Mouse (Mus musculus) forebrain, embryonic 16.5 days (tissue): Measurements from ENCODE around the gene Kif13a. TPM values are rescaled to one million over a fixed set of nuclear protein-coding genes. Genes with fewer than 3 reads are reported as not detected.

ENCODE experiments used
- ATAC-seq: fragments of 200-750 bp; cut with Nextera tagmentation; 2 replicates; pipeline ENCODE4 v1.8.0; 2017; ENCODE audit warnings: mild to moderate bottlenecking, moderate library complexity
- H3K27ac ChIP-seq: fragments of 300-500 bp; sonication (generic); 2 replicates; pipeline ENCODE4 v1.5.1; 2014; ENCODE audit warnings: low read length, control low read depth
- H3K27me3 ChIP-seq: fragments of 300-500 bp; sonication (generic); replicated peaks from 2 replicates; pipeline ENCODE4 v1.6.1; 2014; ENCODE audit warnings: low read length; ENCODE audit not compliant: control insufficient read depth, insufficient read depth
- H3K36me3 ChIP-seq: fragments of 300-500 bp; sonication (generic); 2 replicates; pipeline ENCODE4 v1.6.1; 2014; ENCODE audit not compliant: control insufficient read depth, insufficient read depth
- H3K4me1 ChIP-seq: fragments of 300-500 bp; sonication (generic); replicated peaks from 2 replicates; pipeline ENCODE4 v1.6.1; 2014; ENCODE audit warnings: low read length; ENCODE audit not compliant: control insufficient read depth, insufficient read depth
- H3K4me2 ChIP-seq: fragments of 300-500 bp; sonication (generic); 2 replicates; pipeline ENCODE4 v1.6.1; 2014; ENCODE audit warnings: mild to moderate bottlenecking, low read length, control low read depth
- H3K4me3 ChIP-seq: fragments of 300-500 bp; sonication (generic); replicated peaks from 2 replicates; pipeline ENCODE4 v1.5.1; 2014; ENCODE audit warnings: mild to moderate bottlenecking, low read length, control low read depth
- H3K9ac ChIP-seq: fragments of 300-500 bp; sonication (generic); replicated peaks from 2 replicates; pipeline ENCODE4 v1.6.1; 2014; ENCODE audit warnings: low read depth, low read length, control low read depth
- H3K9me3 ChIP-seq: fragments of 300-500 bp; sonication (generic); 2 replicates; pipeline ENCODE4 v1.6.1; 2016; ENCODE audit warnings: low read length; ENCODE audit not compliant: control insufficient read depth
- WGBS: fragments of 180-500 bp; shearing (Covaris S2); extraction: QIAGEN DNeasy Blood & Tissue Kit; methylation state at CpG from one replicate; pipeline ENCODE4 v1.1.7; 2014; 5-methylcytosine and 5-hydroxymethylcytosine counted together
- polyA plus RNA-seq: library from polyadenylated mRNA; unstranded; fragments of >200 nt; fragmentation: Nextera tagmentation; extraction: Ambion mirVana; gene quantifications from 2 replicates; pipeline ENCODE4 v1.2.1, GENCODE M21; 2015

Gene Kif13a
- polyA plus RNA-seq, 1 experiment from 2014 or later, result 5.3 TPM

DNA sequence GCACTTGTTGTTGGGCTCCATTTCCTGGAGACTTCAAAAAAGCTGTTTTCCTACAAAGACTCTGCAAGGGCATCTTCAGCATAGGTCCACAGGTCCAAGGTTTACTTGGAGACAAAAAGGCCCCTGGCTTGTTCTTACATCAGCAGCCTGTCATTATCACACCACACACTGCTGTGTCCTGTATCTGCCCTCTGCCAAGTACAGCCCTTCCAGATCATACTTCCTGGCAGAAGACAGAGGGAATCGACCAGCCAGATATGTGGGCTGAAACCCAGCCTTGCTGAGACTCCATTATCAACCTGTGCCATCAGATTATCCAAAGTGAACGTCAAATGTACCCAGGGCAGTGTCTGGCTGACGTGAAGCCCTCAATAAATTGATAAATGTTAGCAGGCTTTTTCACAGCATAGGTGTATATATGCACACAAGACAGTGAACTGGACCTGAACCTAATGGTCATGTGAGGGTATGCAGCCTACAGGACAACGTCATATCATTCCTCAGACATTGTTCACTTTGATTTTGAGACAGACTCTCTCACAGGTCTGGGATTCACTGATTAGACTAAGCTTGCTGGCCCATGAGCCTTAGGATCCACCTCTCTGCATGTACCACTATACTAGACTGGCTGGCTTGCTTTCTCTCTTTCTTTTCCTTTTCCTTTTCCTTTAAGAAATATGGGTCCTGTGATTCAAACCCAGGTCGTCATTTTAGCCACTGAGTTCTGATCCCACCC is 181.4 kb downstream of the Kif13a start:
- no peak for ATAC-seq
- Histone ChIP-seq H3K9ac (no peak overlapping the region), H3K27me3 (no peaks in the 10 kb centered on the region), H3K4me3 (no peak overlapping the region), H3K27ac (no peak overlapping the region), H3K36me3 (no peaks in the 10 kb centered on the region), H3K9me3 (no peaks in the 10 kb centered on the region), H3K4me2 (no peak overlapping the region), H3K4me1 (no peaks in the 10 kb centered on the region)
- WGBS, result 84% methylated on average over 5 of the region's 5 CpGs

DNA sequence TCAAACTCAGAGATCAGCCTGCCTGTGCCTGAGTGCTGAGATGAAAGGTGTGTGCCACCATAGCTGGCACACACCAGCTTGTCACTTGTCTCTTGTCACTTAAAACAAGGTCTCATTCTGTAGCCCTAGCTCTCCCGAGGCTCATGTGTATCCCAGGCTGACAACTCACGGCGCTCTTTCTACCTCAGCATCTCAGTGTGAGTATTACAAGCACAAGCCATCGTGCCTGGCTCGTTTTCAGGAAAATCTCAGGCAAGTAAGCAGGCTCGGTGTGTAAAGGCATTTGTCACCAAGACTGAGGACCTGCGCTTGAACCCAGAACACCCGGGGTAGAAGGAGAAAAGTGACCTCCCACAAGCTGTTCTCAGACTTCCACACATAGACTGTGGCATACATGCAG is 185.8 kb downstream of the Kif13a start:
- H3K27ac ChIP-seq, result no peak overlapping the region
- ATAC-seq, result no peak
- WGBS, result 83% methylated on average over 8 of the region's 8 CpGs
- no peak overlapping the region for H3K4me2 ChIP-seq
- no peak overlapping the region for H3K9ac ChIP-seq
- no peaks in the 10 kb centered on the region for H3K4me1 ChIP-seq
- H3K9me3 ChIP-seq, result no peaks in the 10 kb centered on the region
- no peak overlapping the region for H3K4me3 ChIP-seq
- no peaks in the 10 kb centered on the region for H3K27me3 ChIP-seq
- H3K36me3 ChIP-seq, result no peaks in the 10 kb centered on the region

DNA sequence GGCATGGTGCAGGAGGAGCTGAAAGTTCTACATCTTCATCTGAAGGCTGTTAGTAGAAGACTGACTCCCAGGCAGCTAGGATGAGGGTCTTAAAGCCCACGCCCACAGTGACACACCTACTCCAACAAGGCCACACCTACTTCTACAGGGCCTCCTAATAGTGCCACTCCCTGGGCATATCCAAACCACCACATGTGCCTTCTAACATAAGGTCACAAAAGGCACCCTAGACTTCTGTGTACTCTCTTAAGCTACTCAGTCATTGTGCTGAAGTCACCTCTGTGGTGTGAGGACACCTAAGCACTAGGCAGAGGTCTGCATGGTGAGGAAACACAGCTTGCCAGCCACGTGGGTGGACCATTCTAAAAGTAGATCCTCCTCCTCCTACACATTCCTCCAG is 187.3 kb downstream of the Kif13a start:
- Histone ChIP-seq H3K9ac (no peak overlapping the region), H3K27me3 (no peaks in the 10 kb centered on the region), H3K9me3 (no peaks in the 10 kb centered on the region), H3K4me3 (no peak overlapping the region), H3K27ac (no peak overlapping the region), H3K4me2 (no peak overlapping the region), H3K36me3 (no peaks in the 10 kb centered on the region), H3K4me1 (no peaks in the 10 kb centered on the region)
- no peak for ATAC-seq
- 69% methylated on average over 2 of the region's 2 CpGs for WGBS

DNA sequence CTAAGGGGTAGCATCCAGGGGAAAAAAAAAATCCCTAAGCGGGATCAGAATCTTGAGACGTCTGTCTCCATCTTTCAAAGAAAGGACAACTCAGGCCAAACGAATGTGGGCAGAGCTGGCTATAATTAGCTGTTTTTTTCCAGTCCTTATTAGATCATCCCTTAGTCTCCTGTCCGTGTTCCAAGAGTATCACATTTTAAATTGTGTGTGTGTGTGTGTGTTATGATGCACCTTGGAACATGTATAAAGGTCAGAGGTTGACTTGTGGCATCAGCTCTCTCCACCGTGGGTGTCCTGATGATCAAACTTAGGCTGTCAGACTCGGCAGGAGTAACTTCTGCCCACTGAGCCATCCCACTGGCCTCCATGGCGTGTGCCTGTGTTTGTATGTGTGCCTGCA is 190.2 kb downstream of the Kif13a start:
- Histone ChIP-seq H3K4me1 (peaks cover 13% of the 10 kb centered on the region), H3K9ac (no peak overlapping the region), H3K4me2 (no peak overlapping the region), H3K9me3 (no peaks in the 10 kb centered on the region), H3K4me3 (no peak overlapping the region), H3K36me3 (no peaks in the 10 kb centered on the region), H3K27ac (no peak overlapping the region), H3K27me3 (no peaks in the 10 kb centered on the region)
- 66% methylated on average over 7 of the region's 7 CpGs for WGBS
- no peak for ATAC-seq

DNA sequence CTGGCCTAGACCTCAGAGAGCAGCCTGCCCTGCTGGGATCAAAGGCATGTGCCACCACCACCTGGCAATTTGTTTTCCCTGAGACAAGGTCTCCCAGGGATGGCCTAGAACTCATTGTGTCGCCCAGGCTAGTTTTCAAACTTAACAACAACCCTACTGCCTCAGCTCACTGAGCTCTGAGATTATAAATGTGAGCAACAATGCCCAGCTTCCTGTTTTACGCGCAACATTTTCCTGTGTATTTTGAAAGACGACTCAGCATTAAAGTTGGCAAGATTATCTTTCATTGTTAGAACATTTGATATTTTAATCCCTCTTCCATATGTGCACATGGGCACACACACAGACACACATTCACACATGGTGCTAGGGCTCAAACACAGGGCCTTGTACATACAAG is 192.2 kb downstream of the Kif13a start:
- ATAC-seq, result no peak
- WGBS, result 87% methylated on average over 4 of the region's 4 CpGs

DNA sequence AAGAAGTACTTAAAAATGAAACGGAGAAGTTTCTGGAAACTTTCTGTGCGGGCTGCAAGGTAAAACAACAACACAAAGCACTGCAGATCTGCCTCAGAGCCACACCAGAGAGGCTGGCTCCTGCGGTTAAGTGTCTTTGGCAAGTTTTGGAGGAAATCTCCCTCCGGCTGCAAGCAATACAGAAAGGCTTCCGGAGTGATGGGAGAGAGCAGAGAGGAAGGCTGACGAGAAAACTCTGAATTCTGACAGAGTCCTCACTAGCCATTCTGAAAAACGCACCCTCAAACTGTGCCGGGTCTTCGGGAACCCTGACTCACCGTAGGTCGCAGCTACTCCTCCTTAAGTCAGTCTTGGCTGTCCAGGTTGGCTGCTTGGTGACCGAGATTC is 193.2 kb downstream of the Kif13a start:
- no peak overlapping the region for H3K27ac ChIP-seq
- no peaks in the 10 kb centered on the region for H3K9me3 ChIP-seq
- ATAC-seq, result no peak
- H3K36me3 ChIP-seq, result no peaks in the 10 kb centered on the region
- no peaks in the 10 kb centered on the region for H3K27me3 ChIP-seq
- peak overlapping the region; percentile 36 for H3K4me3 ChIP-seq
- H3K4me1 ChIP-seq, result peaks cover 13% of the 10 kb centered on the region
- H3K4me2 ChIP-seq, result peak overlapping the region; percentile 54
- peak overlapping the region; percentile 7; the same call in 1 of the 2 replicates for H3K9ac ChIP-seq
- 1% methylated on average over 12 of the region's 12 CpGs for WGBS

More for the DNA sequence above, 192.2 kb downstream of the Kif13a start:
- H3K9ac ChIP-seq, result no peak overlapping the region
- peaks cover 13% of the 10 kb centered on the region for H3K4me1 ChIP-seq
- no peak overlapping the region for H3K4me3 ChIP-seq
- H3K9me3 ChIP-seq, result no peaks in the 10 kb centered on the region
- no peak overlapping the region for H3K4me2 ChIP-seq
- H3K27me3 ChIP-seq, result no peaks in the 10 kb centered on the region
- H3K36me3 ChIP-seq, result no peaks in the 10 kb centered on the region
- H3K27ac ChIP-seq, result no peak overlapping the region

DNA sequence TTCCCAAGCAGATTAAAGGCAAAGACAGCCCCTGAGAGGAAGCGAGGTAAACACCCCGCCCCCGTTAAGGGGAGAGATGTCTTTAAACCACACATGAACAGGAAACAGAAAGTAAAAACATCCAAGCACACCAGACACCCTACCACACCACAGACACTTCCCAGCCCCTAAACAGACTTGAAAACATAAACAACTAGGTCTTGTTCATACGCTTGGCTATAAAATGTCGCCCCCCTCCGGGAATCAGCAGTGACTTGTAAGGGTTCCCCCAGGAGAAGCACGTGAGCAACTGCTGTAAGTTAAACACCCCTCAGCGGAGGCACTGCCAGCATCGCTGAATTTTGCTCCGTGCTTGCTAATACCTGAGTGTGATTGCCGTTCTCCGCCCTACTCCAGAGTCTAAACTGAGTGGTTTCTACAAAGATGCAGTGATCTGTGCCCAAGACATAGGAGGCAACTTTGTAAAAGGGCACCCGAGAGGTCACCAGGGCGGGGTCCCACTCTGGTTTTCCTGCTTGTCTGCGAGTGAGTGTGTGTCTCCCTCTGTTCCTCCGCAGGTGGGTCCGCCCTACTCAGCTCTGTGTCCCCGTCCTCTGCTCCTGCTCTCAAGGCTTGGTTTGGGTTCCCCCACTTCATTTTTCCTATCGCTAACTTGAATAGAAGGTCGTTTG is 193.7 kb downstream of the Kif13a start:
- Histone ChIP-seq H3K4me2 (peak overlapping the region; percentile 54), H3K4me1 (peaks cover 13% of the 10 kb centered on the region), H3K9me3 (no peaks in the 10 kb centered on the region), H3K27me3 (no peaks in the 10 kb centered on the region), H3K36me3 (no peaks in the 10 kb centered on the region), H3K4me3 (peak overlapping the region; percentile 36), H3K27ac (no peak overlapping the region), H3K9ac (peak overlapping the region; percentile 38)
- peak; percentile 43; the same call in 1 of the 2 replicates for ATAC-seq
- 1% methylated on average over 20 of the region's 20 CpGs for WGBS

DNA sequence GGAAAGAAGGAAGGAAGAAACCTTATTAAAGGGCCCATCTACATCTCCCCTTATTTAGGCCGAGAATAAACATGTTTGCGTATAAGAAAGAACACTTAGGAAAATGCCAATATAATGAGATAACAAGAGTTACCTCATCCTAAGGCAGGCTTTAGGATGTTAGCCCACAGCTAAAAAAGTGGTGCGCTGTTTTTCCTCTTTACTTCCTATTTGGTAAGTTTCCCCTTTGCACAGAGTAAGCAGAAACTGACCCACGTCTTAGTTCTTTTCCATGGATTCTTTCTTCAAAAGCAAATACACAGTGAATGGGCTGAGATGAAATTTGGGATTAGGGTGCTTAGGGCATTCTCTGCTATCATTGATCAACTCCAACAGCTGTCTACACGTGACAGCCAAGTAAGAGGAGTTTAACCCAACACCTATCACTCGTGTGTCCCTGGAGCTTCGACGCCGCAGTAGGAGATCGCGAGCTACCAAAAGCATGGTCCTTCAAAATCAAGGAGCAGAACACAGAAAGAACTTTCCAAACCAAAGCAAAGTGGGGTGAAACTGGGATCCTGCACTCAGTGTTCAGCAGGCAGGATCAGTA is 194.4 kb downstream of the Kif13a start:
- peaks cover 13% of the 10 kb centered on the region for H3K4me1 ChIP-seq
- peak overlapping the region; percentile 54 for H3K4me2 ChIP-seq
- no peaks in the 10 kb centered on the region for H3K27me3 ChIP-seq
- no peaks in the 10 kb centered on the region for H3K9me3 ChIP-seq
- no peaks in the 10 kb centered on the region for H3K36me3 ChIP-seq
- no peak for ATAC-seq
- WGBS, result 44% methylated on average over 11 of the region's 11 CpGs
- peak overlapping the region; percentile 36 for H3K4me3 ChIP-seq
- H3K27ac ChIP-seq, result no peak overlapping the region
- no peak overlapping the region; the same call in 1 of the 2 replicates for H3K9ac ChIP-seq

DNA sequence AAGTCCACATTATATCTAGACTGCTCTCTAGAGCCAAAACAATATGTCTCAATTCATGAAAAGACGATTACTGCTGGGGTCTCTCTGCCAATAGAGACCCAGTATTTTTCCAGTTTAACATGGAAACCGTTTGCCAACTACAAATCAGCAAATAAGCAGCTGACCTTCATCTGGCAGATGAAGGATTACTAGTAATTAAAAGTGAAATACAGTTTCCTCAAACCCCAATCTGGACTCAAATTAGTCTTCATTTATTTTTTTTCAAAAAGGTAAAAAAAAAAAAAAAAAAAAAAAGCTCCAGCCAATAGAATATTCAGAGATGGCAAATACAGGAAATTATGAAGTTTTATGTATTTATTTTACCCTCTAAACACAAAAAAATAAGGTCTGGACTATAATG is 199.7 kb downstream of the Kif13a start:
- H3K27ac ChIP-seq, result no peak overlapping the region
- no peak overlapping the region for H3K4me3 ChIP-seq
- no peaks in the 10 kb centered on the region for H3K9me3 ChIP-seq
- ATAC-seq, result no peak
- H3K9ac ChIP-seq, result no peak overlapping the region
- no peaks in the 10 kb centered on the region for H3K27me3 ChIP-seq
- H3K4me1 ChIP-seq, result peaks cover 15% of the 10 kb centered on the region
- no peak overlapping the region for H3K4me2 ChIP-seq
- no peaks in the 10 kb centered on the region for H3K36me3 ChIP-seq
- WGBS, result 54% methylated on average over 2 of the region's 2 CpGs
